Mouse (Mus musculus): ENCODE measurements at regions not wholly inside any gene's neighbourhood (a gene's known extent, or its start where the extent isn't known, plus 50 kb on each side); places are given as distances from the start of the nearest gene placed in this dataset.
A peak's percentile ranks its signal among the peaks of the same experiment; 100 is the strongest.

DNA sequence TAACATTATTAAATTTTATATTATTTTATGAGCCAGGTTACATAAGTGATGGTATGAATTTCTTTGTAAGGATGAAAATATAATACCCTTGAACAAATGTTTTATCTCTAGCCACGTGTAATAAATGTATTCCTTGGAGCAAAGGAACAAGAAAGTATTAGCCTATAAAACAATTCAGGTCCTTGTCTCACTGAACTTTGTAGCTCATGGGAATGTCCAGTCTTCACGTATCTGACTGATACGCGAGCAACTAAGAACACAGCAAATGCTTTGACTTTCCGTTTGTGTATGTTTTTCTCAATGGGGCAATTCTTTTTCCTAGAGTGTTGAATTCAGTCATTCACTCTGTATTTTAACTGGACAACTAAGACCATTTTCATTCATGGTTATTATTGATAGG, 216.9 kb upstream of the Mettl25 start:
- 88% methylated on average over 5 of the region's 5 CpGs for WGBS
- Histone ChIP-seq H3K36me3 (no peaks in the 10 kb centered on the region), H3K27me3 (replicated peaks) (no peaks in the 10 kb centered on the region), H3K9me3 (replicated peaks) (no peaks in the 10 kb centered on the region), H3K4me1 (no peaks in the 10 kb centered on the region), H3K4me3 (replicated peaks) (no peak overlapping the region), H3K4me2 (no peak overlapping the region), H3K9ac (replicated peaks) (no peak overlapping the region), H3K27ac (replicated peaks) (no peak overlapping the region)
- no peak for ATAC-seq (ENCODE audit: low FRiP score)

DNA sequence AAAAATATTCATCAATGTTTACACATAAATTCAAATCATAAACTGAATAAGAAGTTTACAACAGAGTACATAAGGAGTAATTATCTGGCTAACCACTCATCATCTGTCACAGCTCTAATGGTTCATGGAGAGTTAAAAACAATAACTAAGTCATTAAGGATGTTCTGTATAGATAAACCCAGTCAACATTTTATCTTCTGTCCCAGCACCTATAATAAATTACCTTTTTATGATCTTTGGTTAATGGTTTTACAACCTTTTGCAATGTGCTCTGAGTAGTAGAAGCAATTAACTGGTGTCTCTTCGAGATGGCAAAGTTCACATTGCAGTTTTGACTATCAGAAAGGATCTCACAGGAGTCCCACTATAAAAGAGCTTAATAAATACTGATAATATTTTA, 197.3 kb upstream of the Mettl25 start:
- Histone ChIP-seq H3K36me3 (no peaks in the 10 kb centered on the region), H3K4me2 (no peak overlapping the region), H3K4me1 (no peaks in the 10 kb centered on the region), H3K9ac (replicated peaks) (no peak overlapping the region), H3K9me3 (replicated peaks) (no peaks in the 10 kb centered on the region), H3K27me3 (replicated peaks) (no peaks in the 10 kb centered on the region), H3K27ac (replicated peaks) (no peak overlapping the region), H3K4me3 (replicated peaks) (no peak overlapping the region)
- 19% methylated on average over 1 of the region's 1 CpGs for WGBS
- no peak for ATAC-seq (ENCODE audit: low FRiP score)

DNA sequence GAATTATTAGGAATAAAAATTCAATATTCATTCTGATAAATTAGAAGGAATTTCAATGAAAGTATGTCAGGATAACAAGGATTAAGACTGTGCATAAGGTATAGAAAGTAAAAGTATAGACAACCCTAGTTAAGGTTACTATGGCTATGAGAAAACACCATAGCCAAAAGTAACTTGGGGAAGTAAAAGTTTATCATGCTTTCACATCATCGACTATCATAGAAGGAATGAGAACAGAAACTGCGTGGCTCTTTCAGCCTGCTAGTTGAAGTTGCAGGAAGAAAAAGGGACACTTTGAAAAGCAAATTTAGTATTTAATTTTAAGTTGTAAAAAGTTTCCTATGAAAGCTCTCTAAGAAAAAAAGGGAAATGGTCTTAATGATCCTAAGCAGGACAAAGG, 196.9 kb upstream of the Mettl25 start:
- Histone ChIP-seq H3K4me3 (replicated peaks) (no peak overlapping the region), H3K9ac (replicated peaks) (no peak overlapping the region), H3K27me3 (replicated peaks) (no peaks in the 10 kb centered on the region), H3K36me3 (no peaks in the 10 kb centered on the region), H3K4me1 (no peaks in the 10 kb centered on the region), H3K9me3 (replicated peaks) (no peaks in the 10 kb centered on the region), H3K4me2 (no peak overlapping the region), H3K27ac (replicated peaks) (no peak overlapping the region)
- no peak for ATAC-seq (ENCODE audit: low FRiP score)
- 84% methylated on average over 2 of the region's 2 CpGs for WGBS

DNA sequence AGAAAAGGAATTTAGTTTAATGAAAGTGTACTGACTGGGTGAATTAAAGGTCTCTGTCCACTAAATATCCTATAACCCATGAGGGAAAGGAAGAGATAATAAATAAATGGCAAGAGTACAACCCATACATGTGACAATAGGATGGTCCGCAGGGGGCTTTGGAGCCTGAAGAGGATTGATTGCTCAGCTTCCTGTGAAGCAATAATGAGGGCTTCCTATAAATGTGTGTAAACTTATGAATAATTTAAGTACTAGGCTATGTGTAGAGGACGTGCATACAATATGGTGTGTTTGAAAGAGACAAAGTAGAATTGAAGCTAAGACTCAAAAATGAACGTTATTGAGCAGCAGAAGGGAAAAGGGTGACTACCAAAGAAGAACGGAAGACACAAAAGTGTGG, 192.2 kb upstream of the Mettl25 start:
- Histone ChIP-seq H3K4me1 (no peaks in the 10 kb centered on the region), H3K9ac (replicated peaks) (no peak overlapping the region), H3K4me3 (replicated peaks) (no peak overlapping the region), H3K9me3 (replicated peaks) (no peaks in the 10 kb centered on the region), H3K27me3 (replicated peaks) (no peaks in the 10 kb centered on the region), H3K27ac (replicated peaks) (no peak overlapping the region), H3K36me3 (no peaks in the 10 kb centered on the region), H3K4me2 (no peak overlapping the region)
- no peak for ATAC-seq (ENCODE audit: low FRiP score)
- 48% methylated on average over 4 of the region's 4 CpGs for WGBS

DNA sequence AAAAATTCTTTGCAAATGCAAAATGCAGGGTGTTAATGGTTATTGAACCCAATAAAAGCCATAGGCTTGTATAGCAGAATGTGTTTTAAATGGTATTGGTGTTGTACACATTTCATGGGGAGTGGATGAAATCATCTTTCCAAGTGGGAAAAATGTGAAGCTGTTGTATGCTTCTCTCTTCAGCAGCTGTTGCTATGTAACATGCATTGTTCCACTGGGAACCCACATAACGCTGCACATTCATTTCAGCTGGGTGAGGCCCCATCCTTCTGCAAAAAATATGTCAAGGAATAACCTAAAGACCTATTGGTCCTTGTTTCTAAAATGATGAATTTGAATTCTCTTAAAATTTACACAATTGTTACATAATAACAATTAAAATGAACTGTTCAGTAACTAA, 183.5 kb upstream of the Mettl25 start:
- WGBS = 26% methylated on average over 1 of the region's 1 CpGs
- H3K4me3 ChIP-seq (replicated peaks) = no peak overlapping the region
- H3K36me3 ChIP-seq = no peaks in the 10 kb centered on the region
- H3K27me3 ChIP-seq (replicated peaks) = no peaks in the 10 kb centered on the region
- H3K9ac ChIP-seq (replicated peaks) = no peak overlapping the region
- no peak overlapping the region for H3K4me2 ChIP-seq
- H3K27ac ChIP-seq (replicated peaks) = no peak overlapping the region
- peak; percentile 75 for ATAC-seq (ENCODE audit: low FRiP score)
- peaks cover 7% of the 10 kb centered on the region for H3K4me1 ChIP-seq
- H3K9me3 ChIP-seq (replicated peaks) = no peaks in the 10 kb centered on the region

DNA sequence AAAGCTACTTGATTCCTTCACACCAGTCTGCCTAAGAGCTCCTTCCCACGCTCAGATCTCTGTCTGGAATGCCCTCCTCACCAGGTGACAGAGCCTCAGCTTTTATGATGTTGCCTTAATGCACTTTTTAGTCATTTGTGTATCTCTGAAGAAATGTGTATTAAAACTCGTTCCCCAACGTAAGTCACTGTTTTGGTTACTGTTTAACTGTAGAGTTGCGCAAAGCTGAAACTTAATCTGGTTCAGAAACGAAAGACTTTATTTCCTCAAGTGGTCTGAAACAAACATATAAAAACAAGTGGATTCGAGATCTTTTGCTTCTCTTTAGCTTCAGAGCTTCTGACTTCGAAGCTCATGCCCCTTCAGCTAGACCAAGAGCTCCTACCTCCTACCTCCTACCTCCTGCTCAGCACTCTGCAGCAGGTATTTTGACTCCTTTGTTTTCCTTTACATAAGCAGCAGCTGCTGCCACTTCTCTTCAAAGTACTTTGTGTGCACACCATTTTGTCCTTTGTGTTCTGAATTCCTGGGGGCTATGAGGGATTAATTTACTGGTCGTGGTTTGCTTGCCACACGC, 182.5 kb upstream of the Mettl25 start:
- H3K9ac ChIP-seq (replicated peaks) = no peak overlapping the region
- 59% methylated on average over 9 of the region's 9 CpGs for WGBS
- H3K27ac ChIP-seq (replicated peaks) = no peak overlapping the region
- peak; percentile 28; the same call in 1 of the 2 replicates for ATAC-seq (ENCODE audit: low FRiP score)
- no peaks in the 10 kb centered on the region for H3K27me3 ChIP-seq (replicated peaks)
- H3K4me2 ChIP-seq = no peak overlapping the region
- peaks cover 7% of the 10 kb centered on the region for H3K4me1 ChIP-seq
- no peaks in the 10 kb centered on the region for H3K36me3 ChIP-seq
- no peak overlapping the region for H3K4me3 ChIP-seq (replicated peaks)
- no peaks in the 10 kb centered on the region for H3K9me3 ChIP-seq (replicated peaks)

DNA sequence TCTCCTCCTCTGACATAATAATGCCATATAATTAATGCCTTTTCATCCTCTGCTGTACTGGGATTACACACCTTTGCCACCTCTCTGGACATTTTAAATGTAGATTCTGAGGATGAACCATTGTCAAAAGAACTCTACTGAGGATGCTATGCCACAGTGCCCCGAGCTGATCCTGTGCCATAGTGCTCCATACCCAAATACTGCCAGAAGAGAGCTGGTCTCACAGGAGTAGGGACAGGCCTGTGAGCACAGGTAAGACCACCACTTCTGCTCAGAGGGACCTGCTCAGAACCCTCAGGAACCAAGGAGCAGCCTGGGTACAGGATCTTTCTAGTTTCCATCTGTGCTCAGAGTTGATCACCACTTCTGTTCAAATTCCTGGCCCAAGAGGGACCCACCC, 174.8 kb upstream of the Mettl25 start:
- no peaks in the 10 kb centered on the region for H3K27me3 ChIP-seq (replicated peaks)
- no peak overlapping the region for H3K27ac ChIP-seq (replicated peaks)
- no peak for ATAC-seq (ENCODE audit: low FRiP score)
- H3K4me1 ChIP-seq = no peaks in the 10 kb centered on the region
- WGBS = 94% methylated on average over 1 of the region's 1 CpGs
- no peak overlapping the region for H3K4me3 ChIP-seq (replicated peaks)
- no peak overlapping the region for H3K4me2 ChIP-seq
- H3K9me3 ChIP-seq (replicated peaks) = no peaks in the 10 kb centered on the region
- H3K36me3 ChIP-seq = no peaks in the 10 kb centered on the region
- H3K9ac ChIP-seq (replicated peaks) = no peak overlapping the region

DNA sequence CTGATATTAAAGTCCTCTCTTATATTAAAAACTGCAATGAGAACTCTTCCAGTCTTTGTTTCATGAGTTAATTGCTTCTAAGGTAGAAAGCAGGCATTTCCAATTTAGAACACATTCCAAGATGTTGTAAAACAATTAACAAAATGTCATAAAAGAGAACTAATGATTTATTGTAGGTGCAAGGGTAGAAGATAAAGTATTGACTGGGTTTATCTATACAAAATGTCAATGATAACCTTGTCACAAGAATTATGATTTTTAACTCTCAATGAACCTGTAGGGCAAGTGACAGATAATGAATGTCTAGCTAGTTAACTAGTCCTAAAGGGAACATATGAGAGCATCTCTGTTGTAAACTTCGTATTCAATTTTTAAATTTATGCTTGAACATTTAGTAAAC, 174.3 kb upstream of the Mettl25 start:
- ATAC-seq (ENCODE audit: low FRiP score) = no peak
- no peak overlapping the region for H3K9ac ChIP-seq (replicated peaks)
- H3K4me1 ChIP-seq = no peaks in the 10 kb centered on the region
- no peak overlapping the region for H3K4me2 ChIP-seq
- 84% methylated on average over 1 of the region's 1 CpGs for WGBS
- no peaks in the 10 kb centered on the region for H3K36me3 ChIP-seq
- H3K9me3 ChIP-seq (replicated peaks) = no peaks in the 10 kb centered on the region
- H3K27ac ChIP-seq (replicated peaks) = no peak overlapping the region
- no peaks in the 10 kb centered on the region for H3K27me3 ChIP-seq (replicated peaks)
- no peak overlapping the region for H3K4me3 ChIP-seq (replicated peaks)

DNA sequence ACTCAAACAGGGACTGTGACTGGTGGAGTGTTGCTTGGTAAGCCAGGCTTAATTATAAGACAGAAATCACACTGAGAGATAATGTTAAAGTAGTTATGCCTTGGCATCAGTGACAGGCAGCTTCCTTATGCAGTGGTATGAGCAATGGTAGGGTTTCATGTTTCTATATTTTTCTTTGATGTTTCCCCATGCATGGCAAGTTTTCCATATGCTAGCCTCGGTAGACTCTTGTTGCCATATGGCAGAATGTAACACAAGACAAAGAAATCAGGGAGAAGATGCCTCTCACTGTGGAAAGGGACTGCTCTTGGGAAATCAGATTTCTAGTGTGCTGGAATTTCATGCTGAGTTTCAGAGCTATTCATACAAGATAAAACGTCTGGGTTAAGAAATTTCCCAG, 169.0 kb upstream of the Mettl25 start:
- H3K27me3 ChIP-seq (replicated peaks) = no peaks in the 10 kb centered on the region
- H3K4me3 ChIP-seq (replicated peaks) = no peak overlapping the region
- no peaks in the 10 kb centered on the region for H3K4me1 ChIP-seq
- H3K36me3 ChIP-seq = no peaks in the 10 kb centered on the region
- H3K9ac ChIP-seq (replicated peaks) = no peak overlapping the region
- no peak for ATAC-seq (ENCODE audit: low FRiP score)
- no peak overlapping the region for H3K4me2 ChIP-seq
- whole genome bisulfite sequencing = 51% methylated on average over 2 of the region's 2 CpGs
- no peaks in the 10 kb centered on the region for H3K9me3 ChIP-seq (replicated peaks)
- H3K27ac ChIP-seq (replicated peaks) = no peak overlapping the region

DNA sequence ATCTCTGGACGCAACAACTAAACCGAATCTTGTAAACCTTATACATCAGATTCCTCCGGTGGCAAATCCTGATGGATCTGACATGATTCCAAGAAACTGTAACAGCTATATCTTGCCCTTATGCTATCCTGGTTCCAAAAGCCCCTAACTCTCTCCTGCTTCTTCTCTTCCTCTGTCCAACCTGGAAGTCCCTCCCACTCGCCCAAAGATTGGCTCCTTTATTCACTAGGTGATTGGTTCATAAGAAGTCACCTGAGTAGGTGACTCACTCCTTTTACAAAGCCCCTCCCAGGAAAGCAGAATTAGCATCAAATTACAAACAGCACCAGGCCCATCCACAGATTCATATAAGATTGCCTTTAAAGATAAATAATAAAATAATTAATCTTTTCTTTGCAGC, 166.2 kb upstream of the Mettl25 start:
- Histone ChIP-seq H3K36me3 (no peaks in the 10 kb centered on the region), H3K4me3 (replicated peaks) (no peak overlapping the region), H3K4me2 (no peak overlapping the region), H3K9ac (replicated peaks) (no peak overlapping the region), H3K9me3 (replicated peaks) (no peaks in the 10 kb centered on the region), H3K27me3 (replicated peaks) (no peaks in the 10 kb centered on the region), H3K4me1 (no peaks in the 10 kb centered on the region), H3K27ac (replicated peaks) (no peak overlapping the region)
- no peak for ATAC-seq (ENCODE audit: low FRiP score)
- 87% methylated on average over 4 of the region's 4 CpGs for WGBS

DNA sequence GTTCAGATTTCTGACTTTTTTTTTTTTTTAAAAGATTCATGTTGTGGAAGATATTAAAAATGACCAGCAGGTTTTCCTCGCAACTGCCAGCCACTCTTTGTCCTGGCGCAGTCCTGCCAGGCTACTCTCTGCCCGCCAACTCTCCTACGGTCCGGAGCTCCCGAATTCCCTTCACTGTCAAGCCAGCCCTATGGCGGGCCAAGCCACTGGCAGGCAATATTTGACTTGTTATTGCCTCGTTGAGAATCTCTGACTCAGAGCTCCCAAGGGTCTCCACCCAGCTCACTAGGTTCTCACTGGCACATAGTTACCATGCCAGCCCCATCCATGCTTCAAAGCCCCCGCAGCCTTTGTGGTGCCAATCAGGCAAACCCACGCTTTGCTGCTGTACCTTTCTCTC, 165.7 kb upstream of the Mettl25 start:
- ATAC-seq (ENCODE audit: low FRiP score) = no peak

DNA sequence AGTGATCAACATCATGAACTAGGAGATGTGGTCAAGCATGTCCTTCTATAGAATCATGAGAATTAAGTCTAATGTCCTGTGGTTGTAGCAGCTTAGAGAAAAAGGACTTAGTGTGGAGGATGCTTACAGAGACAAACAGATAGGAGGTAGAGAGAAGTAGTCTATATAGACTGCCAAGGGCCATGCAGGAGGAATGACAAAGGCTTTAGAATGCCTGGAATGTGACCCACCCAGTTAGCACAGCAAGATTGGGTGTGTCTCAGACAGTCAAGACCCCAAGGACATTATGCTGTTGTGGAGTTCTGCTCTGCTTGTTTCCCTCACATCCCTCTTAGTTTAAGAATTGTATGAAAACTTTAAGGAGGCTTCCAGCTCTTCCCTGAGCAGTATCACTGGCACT, 164.9 kb upstream of the Mettl25 start:
- H3K36me3 ChIP-seq = no peaks in the 10 kb centered on the region
- H3K4me3 ChIP-seq (replicated peaks) = no peak overlapping the region
- no peak overlapping the region for H3K27ac ChIP-seq (replicated peaks)
- no peaks in the 10 kb centered on the region for H3K9me3 ChIP-seq (replicated peaks)
- H3K4me1 ChIP-seq = no peaks in the 10 kb centered on the region
- no peak overlapping the region for H3K4me2 ChIP-seq
- H3K27me3 ChIP-seq (replicated peaks) = no peaks in the 10 kb centered on the region
- ATAC-seq (ENCODE audit: low FRiP score) = no peak
- H3K9ac ChIP-seq (replicated peaks) = no peak overlapping the region

More for the DNA sequence above, 165.7 kb upstream of the Mettl25 start:
- Histone ChIP-seq H3K27me3 (replicated peaks) (no peaks in the 10 kb centered on the region), H3K4me2 (no peak overlapping the region), H3K36me3 (no peaks in the 10 kb centered on the region), H3K9ac (replicated peaks) (no peak overlapping the region), H3K4me1 (no peaks in the 10 kb centered on the region), H3K27ac (replicated peaks) (no peak overlapping the region), H3K4me3 (replicated peaks) (no peak overlapping the region), H3K9me3 (replicated peaks) (no peaks in the 10 kb centered on the region)
- 87% methylated on average over 10 of the region's 10 CpGs for WGBS

DNA sequence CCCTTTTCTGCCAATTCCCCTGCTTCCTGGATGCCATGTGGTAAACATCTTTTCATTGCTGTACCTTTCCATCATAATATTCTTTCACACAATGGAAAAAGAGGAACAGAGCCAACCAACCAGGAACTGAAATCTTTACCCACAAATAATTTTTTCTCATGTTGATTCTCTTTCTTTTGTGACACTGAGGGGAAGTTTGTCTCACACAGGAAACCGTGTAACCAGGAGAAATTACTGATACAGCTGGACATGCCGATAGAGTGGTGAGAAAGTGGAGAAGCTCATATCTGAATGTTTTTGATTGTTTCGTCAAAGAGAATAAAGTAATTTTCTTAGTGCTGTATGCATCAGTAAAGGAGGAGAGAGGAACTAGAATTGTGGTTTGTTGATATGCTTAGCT, 116.3 kb upstream of the Mettl25 start:
- no peak overlapping the region for H3K4me3 ChIP-seq (replicated peaks)
- H3K36me3 ChIP-seq = no peaks in the 10 kb centered on the region
- H3K4me1 ChIP-seq = no peaks in the 10 kb centered on the region
- 81% methylated on average over 3 of the region's 3 CpGs for WGBS
- H3K4me2 ChIP-seq = no peak overlapping the region
- H3K27ac ChIP-seq (replicated peaks) = no peak overlapping the region
- ATAC-seq (ENCODE audit: low FRiP score) = no peak
- no peaks in the 10 kb centered on the region for H3K27me3 ChIP-seq (replicated peaks)
- H3K9ac ChIP-seq (replicated peaks) = no peak overlapping the region
- no peaks in the 10 kb centered on the region for H3K9me3 ChIP-seq (replicated peaks)
